Mouse (Mus musculus) spleen, adult 18-20 months (tissue): Measurements from ENCODE around the gene Cabin1.
A peak's percentile ranks its signal among the peaks of the same experiment; 100 is the strongest.

ENCODE experiments used
- DNase-seq, 2 experiments: peaks; one replicate each; pipeline ENCODE4 v3.0.0; 2022; ENCODE audit warnings: mixed read lengths in 2 of 2

Gene Cabin1

DNA sequence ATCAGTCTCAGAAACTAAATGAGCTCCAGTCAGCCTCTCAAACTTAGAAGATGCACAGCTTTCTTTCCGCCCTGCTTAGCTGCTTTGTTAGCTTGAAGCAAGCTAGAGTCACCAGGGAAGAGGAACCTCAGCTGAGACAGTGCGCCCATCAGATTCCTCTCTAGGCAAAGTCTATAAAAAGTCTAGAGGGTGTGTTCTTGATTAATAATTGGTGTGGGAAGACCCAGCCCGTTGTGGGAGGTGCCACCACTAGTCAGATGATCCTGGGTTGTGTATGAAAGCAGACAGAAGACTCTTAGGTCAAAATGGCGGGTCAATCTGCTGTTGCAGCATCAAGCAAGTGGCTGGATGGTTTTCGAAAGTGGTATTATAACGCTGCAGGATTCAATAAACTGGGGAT, 2.7 kb upstream of the Cabin1 start:
- no peak for DNase-seq

DNA sequence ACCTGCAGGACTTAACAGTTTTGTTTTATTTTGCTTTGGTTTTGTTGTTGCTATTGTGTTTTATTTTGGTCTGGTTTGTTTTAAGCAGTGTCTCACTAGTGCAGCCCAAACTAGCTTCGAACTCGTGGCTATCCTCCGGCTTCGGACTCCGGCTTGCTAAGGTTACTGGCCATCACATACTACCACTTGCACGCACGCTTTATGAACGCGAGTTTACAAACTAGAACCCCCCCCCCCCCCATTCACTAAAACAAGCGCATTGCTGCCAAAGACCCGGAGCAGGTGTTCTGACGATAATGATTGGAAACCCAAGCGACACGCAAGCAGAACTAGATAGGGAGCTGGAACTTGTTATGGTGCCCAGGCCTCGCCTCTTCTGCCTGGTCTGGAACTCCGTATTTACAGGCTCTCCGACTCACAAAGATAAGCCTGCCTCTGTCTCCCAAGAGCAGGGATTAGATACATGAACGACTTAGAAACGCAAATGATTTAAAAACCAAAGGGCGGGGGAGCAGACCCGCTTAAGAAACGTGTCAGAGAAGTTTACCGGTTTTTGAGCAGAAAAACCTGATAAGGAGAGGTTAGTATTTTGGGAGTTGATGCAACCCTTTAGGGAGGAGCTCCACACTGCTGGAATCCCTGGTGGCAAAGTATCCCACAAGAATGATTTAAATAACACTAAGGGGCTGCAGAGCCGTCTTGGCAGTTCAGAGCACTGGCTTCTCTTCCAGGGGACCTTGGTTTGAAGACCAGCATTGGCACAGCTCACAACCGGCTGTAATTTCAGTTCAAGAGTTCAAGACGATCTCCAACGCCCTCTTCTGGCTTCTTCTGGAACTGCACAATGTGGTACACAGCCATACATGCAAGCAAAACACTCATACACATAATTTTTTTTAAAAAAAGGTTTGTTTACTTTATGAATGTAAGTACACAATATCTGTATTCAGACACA, 655 bp upstream of the Cabin1 start:
- peak; percentile 27 to 65 for DNase-seq

DNA sequence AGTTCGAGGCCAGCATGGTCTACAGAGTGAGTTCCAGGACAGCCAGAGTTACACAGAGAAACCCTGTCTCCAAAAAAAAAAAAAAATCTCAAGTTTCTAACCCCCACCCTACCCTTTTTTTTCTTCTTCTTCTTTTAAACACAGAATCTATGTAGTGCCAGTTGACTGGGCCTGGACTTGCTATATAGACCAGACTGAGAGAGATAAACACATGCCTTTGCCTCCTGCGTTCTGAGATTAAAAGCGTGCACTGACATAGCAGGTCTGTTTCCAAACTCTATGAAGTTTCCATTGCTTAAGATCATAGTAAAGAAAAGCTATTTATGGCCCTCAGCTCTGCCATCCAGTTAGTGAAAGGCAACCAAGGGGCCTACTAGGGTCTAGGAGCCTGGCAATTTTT, 1.7 kb downstream of the Cabin1 start:
- no peak for DNase-seq

DNA sequence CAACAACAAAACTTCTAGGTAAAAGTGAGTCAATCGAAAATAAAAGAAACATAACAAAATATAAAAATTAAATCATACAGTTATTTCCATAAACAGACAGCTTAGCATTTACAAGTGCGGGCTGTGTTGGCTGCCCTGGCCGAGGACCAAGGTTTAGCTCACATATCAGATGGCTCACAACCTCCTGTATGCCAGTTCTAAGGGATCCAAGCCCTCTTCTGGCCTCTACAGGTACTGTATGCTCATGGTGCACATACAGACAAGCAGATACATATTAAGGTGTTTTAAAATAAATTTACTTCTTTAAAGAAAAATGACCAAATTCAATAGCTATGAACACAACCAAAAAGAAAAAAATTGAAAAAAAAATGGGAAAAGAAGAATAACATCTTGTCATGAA, 3.8 kb downstream of the Cabin1 start:
- no peak for DNase-seq

DNA sequence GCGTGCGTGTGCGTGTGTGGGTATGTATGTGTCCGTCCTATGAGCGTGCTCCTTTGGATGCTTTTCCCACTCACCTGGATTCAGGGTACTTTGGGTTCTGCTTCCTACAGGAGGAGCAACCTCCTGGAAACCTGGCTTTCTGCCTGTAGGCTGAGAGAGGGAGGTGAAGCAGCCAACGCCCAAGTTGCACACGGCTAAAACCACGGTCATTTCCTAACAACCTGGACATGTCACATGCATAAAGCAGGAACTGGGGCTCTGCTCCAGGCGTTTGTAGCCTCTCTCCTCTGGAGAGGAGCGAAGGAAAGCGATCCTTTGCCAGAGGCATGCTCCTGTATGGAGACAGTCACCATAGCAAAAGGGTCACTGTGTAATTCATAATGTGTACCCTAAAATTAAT, 7.4 kb downstream of the Cabin1 start:
- DNase-seq = no peak

DNA sequence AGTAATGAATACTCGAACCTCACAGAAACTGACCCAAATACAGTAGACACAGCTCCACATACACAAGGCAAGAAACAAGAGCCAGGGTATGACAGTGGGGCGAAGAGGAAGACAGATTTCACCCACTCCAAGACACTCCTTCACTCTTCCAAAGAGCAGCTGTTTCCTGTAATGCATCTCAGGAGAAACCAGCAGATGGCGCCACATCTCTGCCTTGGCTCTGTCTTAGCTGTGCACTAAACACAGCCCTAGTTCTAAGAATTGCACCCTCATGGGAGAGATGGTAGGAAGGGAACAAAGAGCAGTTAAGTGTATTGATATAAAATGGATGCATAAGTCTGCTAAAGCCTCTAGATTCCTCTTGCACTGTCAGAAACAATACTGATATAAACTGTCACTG, 20.1 kb downstream of the Cabin1 start:
- DNase-seq = peak; percentile 40 to 77

DNA sequence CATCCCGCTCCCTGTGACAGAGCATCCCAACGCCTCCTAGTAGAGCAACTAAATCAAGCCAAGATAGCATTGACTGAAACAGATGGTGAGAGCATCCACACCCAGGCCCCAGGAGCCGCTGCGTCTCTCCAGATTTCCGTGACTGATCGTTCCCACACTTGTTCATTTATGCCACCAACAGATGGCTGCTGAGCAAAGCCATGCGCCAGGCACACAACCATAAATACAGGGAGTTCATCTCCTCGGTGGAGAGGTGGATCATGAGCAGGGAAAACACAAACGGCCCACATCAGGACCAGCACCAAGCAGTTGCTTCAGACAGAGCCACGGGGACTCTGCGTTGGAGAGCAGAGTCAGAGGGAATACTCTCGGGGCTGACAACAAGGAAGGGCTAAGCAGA, 20.8 kb downstream of the Cabin1 start:
- no peak for DNase-seq

DNA sequence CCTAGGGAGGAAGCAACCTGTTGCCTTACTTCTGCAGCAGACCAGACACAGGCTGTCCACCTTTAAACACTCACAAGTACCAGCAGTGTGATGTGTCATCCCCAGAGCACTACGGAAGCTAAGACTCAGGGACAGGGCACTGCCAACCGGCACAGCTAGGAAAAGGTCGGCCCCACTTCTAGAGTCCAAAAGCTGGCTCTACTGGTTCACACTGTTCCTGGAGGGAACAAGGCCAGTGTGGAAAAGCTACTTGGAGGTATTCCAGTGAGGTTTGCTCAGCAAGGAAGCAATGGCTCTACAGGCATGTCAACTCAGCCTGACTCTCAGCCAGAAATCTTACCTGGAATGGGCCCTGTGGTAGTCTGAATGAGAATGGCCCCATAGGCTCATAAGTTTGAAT, 23.3 kb downstream of the Cabin1 start:
- DNase-seq = no peak

DNA sequence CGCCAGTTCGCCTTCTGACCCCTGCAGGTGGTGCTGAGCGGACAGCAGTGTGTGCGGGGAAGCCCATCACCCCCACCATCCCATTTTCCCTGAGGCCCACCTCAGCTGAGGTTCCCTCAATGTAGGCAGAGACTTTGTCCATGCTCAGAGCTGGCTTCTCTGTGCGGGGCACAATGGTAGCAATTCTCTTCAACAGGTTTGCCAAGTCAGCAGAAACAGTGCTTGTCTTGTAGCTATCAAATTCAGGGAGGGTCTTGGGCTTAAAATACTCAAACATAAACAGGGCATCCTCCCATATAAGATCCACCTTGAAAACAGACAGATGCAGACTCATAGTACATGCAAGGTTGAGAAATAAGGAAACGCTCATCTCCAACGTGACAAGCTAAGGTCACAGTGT, 38.7 kb downstream of the Cabin1 start:
- DNase-seq = no peak

DNA sequence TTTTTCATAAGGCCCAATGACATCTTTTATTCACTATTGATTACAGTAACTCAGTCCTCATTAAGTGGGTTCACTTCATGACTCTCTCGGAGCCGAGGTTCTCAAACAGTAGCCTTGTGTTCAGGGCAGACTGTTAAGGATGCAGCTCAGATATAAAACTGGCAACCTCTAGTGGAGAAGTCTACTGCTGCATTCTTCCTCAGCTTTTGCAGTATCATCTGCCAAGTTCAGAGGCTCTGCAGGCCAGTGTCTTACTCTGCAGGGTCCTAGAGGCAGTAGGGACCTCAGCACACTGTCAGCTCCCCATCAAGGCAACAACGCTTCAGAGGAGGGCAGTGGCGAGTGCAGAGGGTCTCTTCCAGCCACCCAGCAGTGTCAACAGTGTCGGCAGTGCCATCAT, 43.9 kb downstream of the Cabin1 start:
- DNase-seq = no peak

DNA sequence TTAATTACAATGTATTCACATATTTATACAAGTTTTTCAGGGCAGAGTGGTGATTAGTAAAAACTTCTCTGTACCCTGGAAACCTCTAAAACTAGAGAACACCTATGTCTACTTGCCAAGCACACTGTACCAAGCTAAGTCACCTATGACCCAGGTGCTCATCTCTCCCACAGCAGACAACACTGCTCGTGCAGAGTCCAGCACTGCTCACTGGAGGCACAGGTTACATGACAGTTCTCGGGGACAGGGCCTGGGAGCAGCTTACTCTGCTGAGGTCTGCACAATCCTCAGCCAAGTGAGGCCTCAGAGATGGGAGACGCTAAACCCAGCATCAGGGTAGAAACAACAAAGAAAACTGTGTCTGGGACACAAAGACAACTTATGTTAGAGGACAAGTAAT, 49.3 kb downstream of the Cabin1 start:
- DNase-seq = no peak

DNA sequence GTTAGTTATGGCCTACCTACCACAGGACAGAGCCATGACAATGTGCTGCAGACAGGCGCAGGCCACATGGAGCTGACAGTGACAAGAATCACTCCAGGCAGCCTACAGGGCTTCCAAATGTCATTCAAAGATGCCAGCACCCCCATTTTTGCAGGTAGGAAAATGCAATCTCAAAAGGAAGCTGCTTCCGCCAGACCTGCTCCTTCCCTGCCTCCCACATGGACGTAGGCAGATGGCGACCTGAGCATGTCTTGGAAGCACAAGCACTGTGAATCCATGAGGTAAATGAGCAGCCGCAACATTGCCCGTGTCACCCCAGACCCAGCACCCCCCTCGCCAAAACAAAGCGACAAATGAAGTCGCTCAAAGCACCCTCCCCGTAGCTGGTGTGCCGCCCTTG, 51.1 kb downstream of the Cabin1 start:
- no peak for DNase-seq

DNA sequence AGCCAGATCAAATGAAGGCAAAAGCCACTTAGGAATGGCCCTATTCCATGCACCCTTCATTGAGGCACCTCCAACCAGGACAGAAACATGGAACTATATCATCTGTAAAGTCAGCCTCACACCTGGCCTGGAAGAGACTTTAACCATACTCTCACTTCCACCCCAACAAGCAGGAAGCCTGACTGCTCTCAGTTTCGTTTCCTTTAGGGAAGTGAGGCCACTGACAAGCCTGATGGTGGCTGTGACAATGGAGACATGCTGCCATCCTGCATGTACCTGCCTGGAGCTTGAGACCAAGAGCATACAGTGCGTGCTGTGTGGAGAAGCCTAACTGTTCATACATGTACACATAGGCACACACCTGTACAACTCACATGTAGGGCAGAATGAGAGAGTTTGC, 53.9 kb downstream of the Cabin1 start:
- DNase-seq = peak in 1 of 2 experiments; percentile 23

DNA sequence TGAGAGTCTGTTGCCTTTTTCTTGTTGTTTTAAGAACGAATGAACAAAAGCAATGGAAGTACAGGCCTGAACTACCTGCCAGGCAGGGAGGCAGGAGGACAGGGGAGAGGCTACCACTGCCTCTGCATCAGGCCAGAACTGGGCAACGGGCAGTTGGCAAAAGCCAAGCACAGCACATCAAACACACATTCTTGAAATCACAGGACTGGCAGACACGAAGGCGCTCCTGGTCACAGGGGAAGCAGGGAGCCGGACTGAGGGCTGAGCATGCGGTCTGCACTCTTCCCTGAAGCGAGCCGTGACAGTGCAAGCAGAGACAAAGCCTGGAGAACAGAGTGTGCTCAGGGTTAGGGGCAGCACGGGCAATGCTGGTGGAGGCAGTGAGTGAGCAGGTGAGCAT, 54.9 kb downstream of the Cabin1 start:
- no peak for DNase-seq

DNA sequence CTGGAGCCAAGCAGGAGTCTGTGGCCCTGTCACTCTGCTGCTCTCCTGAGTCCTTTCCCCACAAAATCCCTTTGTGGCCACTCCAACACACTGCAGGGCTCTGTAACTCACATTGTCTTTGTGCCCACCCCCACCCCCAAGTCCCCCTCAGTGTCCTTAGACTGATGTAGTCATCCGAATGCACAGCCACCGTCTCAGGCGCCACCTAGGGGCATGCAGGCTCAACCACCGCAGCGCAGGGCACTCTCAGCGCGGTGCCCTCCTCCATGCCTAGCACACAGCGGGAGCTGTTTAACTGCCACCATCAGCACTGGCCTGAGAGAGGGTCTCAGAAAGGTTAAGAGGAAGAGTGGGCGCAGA, 55.5 kb downstream of the Cabin1 start:
- DNase-seq = no peak

DNA sequence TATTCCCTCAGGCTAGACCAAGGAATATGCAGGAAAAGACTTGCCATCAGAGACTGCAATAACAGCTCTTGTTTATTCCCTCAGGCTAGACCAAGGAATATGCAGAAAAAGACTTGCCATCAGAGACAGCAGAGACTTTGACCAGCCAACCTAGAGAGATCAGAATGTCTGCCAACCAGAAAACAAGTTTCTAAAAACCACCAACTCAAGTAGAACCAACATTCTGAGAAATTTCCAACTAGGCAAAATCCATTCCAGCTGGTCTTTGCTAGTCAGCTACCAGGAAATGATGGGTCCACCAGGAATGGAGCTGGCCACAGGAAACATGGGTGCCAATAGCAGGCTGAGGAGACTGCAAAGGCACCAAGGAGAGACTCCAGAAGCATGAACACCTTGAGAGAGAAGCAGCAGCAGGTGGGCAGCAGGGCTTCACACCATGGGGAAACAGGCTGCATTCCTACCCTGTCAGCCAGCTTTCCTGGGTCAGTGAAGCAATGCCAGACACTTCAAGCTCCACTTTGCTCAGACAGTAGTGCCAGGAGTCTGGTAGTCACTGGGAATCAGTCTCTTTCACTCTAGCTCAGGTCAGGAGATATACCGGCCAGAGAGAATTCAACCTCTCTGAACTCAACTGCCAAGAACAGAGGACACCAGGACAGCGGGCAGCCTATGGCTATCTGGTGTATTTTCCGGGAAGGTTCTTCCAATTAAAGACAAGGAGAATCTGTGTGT, 56.1 kb downstream of the Cabin1 start:
- no peak for DNase-seq

DNA sequence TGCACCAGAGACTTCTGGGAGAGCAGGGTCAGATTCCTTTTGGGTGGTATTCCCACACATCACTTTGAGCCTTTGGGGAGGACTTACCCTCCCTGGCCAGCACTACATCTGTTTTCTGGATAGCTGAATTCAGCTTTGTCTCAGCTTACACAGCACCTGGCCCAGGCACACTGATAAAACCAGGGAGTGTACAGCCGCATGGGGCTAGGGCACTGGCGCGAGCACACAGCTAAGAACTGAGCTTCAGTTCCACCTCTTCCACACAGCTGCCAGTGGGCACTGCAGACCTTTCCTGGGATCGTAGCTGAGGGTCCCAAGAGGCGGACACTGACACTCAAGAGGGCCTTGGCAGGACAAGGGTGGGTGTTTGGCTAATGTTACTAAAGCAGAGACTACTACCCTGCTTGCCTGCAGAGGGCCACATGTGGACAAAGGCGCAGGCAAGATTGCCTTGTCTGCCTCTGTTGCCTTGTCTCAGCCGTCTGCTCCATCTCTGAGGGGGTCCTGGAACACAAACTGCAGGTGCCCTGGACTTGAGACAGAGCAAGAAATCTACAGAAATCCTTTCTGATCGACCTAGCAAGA, 57.4 kb downstream of the Cabin1 start:
- DNase-seq = no peak

DNA sequence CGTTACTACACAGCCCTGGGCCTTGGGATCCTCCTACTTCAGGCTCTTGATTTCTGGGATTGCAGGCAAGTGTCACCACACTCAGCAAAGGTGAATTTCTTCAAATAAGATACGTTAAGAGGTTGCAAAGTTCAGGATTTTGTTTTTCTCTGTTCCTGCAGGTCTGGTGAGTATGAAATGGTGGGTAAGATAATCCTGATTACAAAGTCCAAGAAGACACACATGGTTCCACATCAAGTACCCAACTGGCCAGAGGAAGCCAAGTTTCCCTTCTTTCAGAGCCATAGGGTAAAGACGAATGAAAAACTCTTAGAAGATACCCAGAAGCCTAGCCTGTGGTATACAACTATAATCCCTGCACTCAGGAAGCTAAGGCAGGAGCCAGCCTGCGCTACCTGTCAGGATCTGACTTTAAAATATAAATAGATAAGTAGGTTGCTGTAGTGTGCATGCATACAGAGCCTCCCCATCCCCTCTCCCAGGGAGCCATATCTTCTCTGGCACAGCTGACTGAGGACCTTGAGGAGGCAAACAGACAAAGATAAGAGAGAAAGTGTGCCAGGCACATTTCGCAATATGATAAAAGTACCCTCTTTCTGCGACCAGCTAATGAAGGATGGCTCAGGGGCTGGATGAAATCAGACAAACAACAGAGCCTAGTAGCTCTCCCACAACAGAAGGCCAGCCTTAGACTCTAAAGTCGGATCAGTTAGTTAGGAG, 58.3 kb downstream of the Cabin1 start:
- no peak for DNase-seq

DNA sequence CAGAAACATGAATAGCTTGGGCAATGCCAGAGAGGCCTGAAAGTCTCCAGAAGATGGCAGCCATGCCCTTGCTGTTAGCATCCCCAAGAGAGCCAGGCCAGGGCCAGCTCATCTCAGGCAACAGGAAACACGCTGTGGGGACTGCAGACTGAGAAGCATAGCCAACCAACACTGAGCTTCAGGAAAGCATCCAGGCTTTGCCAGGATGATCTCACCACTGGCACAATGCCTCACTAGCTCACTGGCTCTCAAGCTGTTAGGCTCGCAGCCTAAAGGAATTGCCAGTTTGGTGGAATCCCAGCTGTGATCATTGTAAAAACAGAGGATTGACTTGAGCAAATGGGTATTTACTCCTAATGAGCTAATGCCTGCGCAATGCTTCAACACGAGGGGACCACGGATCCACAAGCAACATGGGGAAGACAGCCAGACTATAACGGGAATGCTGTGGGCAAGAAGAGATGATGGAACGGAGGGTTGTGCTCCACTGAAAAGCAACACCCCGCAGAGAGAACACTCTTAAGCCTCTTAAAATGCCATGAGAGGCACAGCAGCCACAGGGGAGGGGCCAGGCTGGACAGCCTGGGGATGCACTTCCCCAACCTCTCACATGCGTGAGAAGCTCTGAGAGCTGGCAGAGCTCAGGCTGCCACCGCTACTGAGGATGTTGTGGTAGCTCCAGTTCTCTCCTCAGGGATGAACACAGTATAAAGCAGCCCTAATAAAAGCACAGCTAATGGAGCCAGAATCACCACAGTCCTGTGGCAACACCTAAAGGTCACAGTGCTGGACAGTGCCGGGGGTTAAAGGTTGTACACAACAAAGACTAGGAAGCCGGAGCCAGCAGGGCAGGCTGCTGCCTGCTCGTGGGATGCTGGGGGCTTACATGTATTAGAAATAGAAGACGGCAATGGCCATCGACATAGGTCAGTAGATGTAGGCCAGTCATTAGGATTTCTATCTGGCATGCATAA, 59.6 kb downstream of the Cabin1 start:
- DNase-seq = peak in 1 of 2 experiments; percentile 17

DNA sequence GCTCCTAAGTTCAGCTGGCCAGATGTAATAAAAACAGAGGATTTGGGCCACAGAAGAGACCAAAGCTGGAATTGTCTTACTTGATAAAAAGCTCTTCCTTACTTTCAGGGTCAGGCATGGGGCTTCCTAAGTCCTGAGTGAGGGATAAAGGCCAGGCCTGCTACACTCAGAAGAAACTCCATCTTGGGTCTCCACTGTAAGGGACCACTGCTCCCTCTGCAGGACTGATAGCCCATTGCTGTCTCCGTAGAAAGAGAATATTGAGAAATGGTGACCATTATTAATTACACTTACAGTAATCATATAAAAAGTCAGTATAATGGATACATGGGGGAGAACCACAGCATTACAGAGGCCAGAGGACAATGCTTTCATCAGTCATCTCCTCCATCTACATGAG, 60.6 kb downstream of the Cabin1 start:
- no peak for DNase-seq

DNA sequence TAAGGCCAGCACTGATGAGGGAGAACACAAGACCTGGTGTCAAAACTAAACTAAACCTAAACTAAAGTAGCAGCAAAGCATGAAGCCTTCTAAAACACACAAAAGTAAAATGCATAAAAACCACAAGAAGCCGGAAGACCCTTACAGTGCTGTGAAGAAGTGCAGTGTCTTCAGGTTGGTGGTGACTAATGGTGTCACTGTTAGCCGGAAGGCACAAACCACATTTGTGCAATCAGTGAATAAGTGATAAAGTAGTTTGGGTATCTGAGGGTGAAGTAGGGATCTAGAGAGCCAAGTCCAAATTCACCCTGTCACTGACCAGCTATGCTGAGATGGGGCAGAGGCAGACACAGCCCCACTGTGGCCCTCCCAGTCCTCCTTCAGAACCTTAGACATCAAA, 61.6 kb downstream of the Cabin1 start:
- DNase-seq = no peak

DNA sequence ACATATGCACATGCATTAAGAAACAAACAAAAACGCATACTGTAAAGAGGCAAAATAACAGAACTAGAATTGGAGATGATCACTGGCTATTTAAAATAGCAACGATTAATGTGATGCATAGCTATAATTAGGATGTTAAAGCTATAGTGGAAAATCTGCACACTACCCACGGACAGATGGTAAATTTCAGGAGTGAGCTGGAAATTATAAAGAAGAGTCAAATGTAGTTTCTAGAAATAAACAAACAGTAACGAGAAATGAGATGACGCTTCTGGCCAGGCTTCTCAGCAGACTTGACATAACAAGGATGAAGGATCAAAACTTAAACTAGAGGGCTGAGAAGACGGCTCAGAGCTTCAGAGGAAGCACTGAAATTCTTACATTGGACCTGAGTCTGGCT, 62.9 kb downstream of the Cabin1 start:
- DNase-seq = no peak
